Mouse (Mus musculus): ENCODE data around the gene Birc2. TPM values are rescaled to one million over a fixed set of nuclear protein-coding genes. Genes with fewer than 3 reads are reported as not detected.

Gene Birc2
- total RNA-seq, 2 experiments from 2014 or later, result 31.0 to 38.1 TPM

- TF ChIP-seq CTCF (IDR thresholded peaks at IDR 0.05), result no peak
- H3K27ac ChIP-seq, result no peak overlapping the region
- no peak for DNase-seq (ENCODE audit: extremely low spot score in 1 of 2, low spot score in 2 of 2)
- no peak overlapping the region for H3K4me3 ChIP-seq
- intact Hi-C loops (cut with DNase I), result no loop called here
Measured at GRCm38 (mm10) chr9:7798555-7798954, 38.3 kb downstream of the Birc2 start.

- Histone ChIP-seq H3K27ac (no peak overlapping the region), H3K4me3 (no peak overlapping the region)
- intact Hi-C loops (cut with DNase I), result no loop called here
- no peak for TF ChIP-seq CTCF (IDR thresholded peaks at IDR 0.05)
- no peak for DNase-seq (ENCODE audit: extremely low spot score in 1 of 2, low spot score in 2 of 2)
Measured at GRCm38 (mm10) chr9:7797542-7797941, 39.3 kb downstream of the Birc2 start.

- no peak for TF ChIP-seq CTCF (IDR thresholded peaks at IDR 0.05)
- no peak for DNase-seq (ENCODE audit: extremely low spot score in 1 of 2, low spot score in 2 of 2)
- H3K27ac ChIP-seq, result no peak overlapping the region
- intact Hi-C loops (cut with DNase I), result no loop called here
- H3K4me3 ChIP-seq, result no peak overlapping the region
Measured at GRCm38 (mm10) chr9:7796129-7796864, 40.6 kb downstream of the Birc2 start.

GRCm38 (mm10) chr9:7795581-7795980, 41.3 kb downstream of the Birc2 start:
- Histone ChIP-seq H3K4me3 (no peak overlapping the region), H3K27ac (no peak overlapping the region)
- TF ChIP-seq CTCF (IDR thresholded peaks at IDR 0.05), result no peak
- intact Hi-C loops (cut with DNase I), result no loop called here
- DNase-seq (ENCODE audit: extremely low spot score in 1 of 2, low spot score in 2 of 2), result no peak

GRCm38 (mm10) chr9:7793561-7793960, 43.3 kb downstream of the Birc2 start:
- no peak overlapping the region for H3K27ac ChIP-seq
- intact Hi-C loops (cut with DNase I), result no loop called here
- DNase-seq (ENCODE audit: extremely low spot score in 1 of 2, low spot score in 2 of 2), result no peak
- H3K4me3 ChIP-seq, result no peak overlapping the region
- TF ChIP-seq CTCF (IDR thresholded peaks at IDR 0.05), result no peak

- no peak overlapping the region for H3K4me3 ChIP-seq
- intact Hi-C loops (cut with DNase I), result no loop called here
- no peak for DNase-seq (ENCODE audit: extremely low spot score in 1 of 2, low spot score in 2 of 2)
- no peak overlapping the region for H3K27ac ChIP-seq
- no peak for TF ChIP-seq CTCF (IDR thresholded peaks at IDR 0.05)
Measured at GRCm38 (mm10) chr9:7790580-7791084, 46.2 kb downstream of the Birc2 start.

- Histone ChIP-seq H3K4me3 (no peak overlapping the region), H3K27ac (no peak overlapping the region)
- no peak for TF ChIP-seq CTCF (IDR thresholded peaks at IDR 0.05)
- no peak for DNase-seq (ENCODE audit: extremely low spot score in 1 of 2, low spot score in 2 of 2)
- intact Hi-C loops (cut with DNase I), result no loop called here
Measured at GRCm38 (mm10) chr9:7789764-7790575, 46.9 kb downstream of the Birc2 start.

- no peak for TF ChIP-seq CTCF (IDR thresholded peaks at IDR 0.05)
- Histone ChIP-seq H3K27ac (no peak overlapping the region), H3K4me3 (no peak overlapping the region)
- no peak for DNase-seq (ENCODE audit: extremely low spot score in 1 of 2, low spot score in 2 of 2)
- intact Hi-C loops (cut with DNase I), result no loop called here
Measured at GRCm38 (mm10) chr9:7788411-7788810, 48.5 kb downstream of the Birc2 start.

- DNase-seq (ENCODE audit: extremely low spot score in 1 of 2, low spot score in 2 of 2), result no peak
- TF ChIP-seq CTCF (IDR thresholded peaks at IDR 0.05), result no peak
- Histone ChIP-seq H3K27ac (no peak overlapping the region), H3K4me3 (no peak overlapping the region)
- intact Hi-C loops (cut with DNase I), result no loop called here
Measured at GRCm38 (mm10) chr9:7786086-7786485, 50.8 kb downstream of the Birc2 start.

- H3K27ac ChIP-seq, result no peak overlapping the region
- no peak for DNase-seq (ENCODE audit: extremely low spot score in 1 of 2, low spot score in 2 of 2)
- no peak for TF ChIP-seq CTCF (IDR thresholded peaks at IDR 0.05)
- H3K4me3 ChIP-seq, result no peak overlapping the region
- intact Hi-C loops (cut with DNase I), result no loop called here
Measured at GRCm38 (mm10) chr9:7785396-7785795, 51.5 kb downstream of the Birc2 start.

- intact Hi-C loops (cut with DNase I), result no loop called here
- no peak for TF ChIP-seq CTCF (IDR thresholded peaks at IDR 0.05)
- Histone ChIP-seq H3K4me3 (no peak overlapping the region), H3K27ac (no peak overlapping the region)
- no peak for DNase-seq (ENCODE audit: extremely low spot score in 1 of 2, low spot score in 2 of 2)
Measured at GRCm38 (mm10) chr9:7784615-7785012, 52.2 kb downstream of the Birc2 start.

GRCm38 (mm10) chr9:7783823-7784614, 52.8 kb downstream of the Birc2 start:
- TF ChIP-seq CTCF (IDR thresholded peaks at IDR 0.05), result no peak
- no peak for DNase-seq (ENCODE audit: extremely low spot score in 1 of 2, low spot score in 2 of 2)
- no peak overlapping the region for H3K27ac ChIP-seq
- H3K4me3 ChIP-seq, result no peak overlapping the region
- intact Hi-C loops (cut with DNase I), result no loop called here

Measured in left cerebral cortex, adult 2 months (tissue).